Mouse (Mus musculus) megakaryocyte, embryonic 14.5 days (primary cell): ENCODE data around the gene Slc35b2.

Experiments
- FLI1 ChIP-seq: IDR thresholded peaks from 2 replicates; pipeline ENCODE4 v1.6.1; 2012; ENCODE audit warnings: low read length, inconsistent platforms, mixed read lengths
- GATA1 ChIP-seq: IDR thresholded peaks from 3 replicates; pipeline ENCODE4 v1.6.1; 2012; ENCODE audit warnings: mixed read lengths, low read length, inconsistent platforms, borderline replicate concordance

DNA sequence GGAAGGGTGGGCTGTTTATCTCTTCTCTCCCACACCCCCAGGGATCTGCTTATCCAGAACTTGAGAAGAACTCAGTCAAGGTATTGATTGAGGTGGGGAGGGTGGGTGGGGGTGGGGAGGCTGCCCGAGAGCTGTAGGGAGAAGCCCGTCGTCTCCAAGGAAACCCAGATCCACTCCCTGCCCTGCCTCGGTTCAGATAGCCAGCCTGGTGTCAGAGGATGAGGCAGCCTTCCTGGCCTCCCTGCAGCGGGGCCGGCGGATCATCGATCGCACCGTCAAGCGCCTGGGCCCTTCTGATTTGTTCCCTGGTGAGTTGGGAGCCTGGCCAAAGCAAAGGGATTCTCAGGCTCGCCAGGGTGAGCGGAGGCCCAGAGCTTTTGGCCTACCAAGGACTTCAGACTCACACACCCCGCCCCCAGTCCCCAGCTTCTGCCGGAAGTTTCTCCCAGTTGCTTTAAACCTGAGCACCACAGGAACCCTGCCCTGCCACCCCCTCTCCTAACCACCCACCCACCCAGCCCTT lies 48.4 kb upstream of the Slc35b2 start:
- TF ChIP-seq GATA1 (no peak), FLI1 (no peak)
